1 mouse cellular context compared by ENCODE assay signal in the genomic region with DNA sequence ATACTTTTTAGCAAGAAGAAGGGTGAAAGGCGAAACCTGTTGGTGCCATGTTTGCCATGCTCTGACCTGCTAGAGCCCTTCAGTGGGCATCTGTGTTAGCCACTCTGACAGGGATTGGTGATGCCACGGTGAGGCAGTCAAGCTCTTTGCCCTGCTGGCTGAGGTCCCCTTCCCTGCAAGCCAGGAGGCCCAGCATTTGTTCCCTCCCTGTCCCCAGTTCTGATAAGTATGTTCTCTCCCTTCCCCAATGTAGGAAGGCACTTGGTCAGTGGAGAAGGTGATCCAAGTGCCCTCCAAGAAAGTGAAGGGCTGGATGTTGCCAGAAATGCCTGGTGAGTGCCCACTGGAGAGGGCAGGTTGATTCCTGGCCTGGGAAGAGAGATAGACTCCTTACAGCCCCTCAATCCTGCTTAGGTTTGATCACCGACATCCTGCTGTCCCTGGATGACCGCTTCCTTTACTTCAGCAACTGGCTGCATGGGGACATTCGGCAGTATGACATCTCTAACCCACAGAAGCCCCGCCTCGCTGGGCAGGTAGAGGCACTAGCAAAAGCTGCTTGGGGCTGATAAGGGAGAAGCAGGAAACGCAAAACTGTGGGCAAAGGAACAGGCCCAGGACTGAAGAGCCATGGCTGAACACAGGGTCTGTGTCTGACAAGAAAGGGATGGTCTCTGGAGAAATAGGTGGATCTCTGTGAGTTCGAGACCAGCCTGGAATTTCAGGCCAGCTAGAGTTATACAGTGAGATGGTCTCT.
A peak's percentile ranks its signal among the peaks of the same experiment; 100 is the strongest.
TF ChIP-seq lines count a peak whose summit lies in the region.

No protein-coding gene starts in this region.

TF ChIP-seq in MEL, 35 proteins besides CTCF, POLR2A, EP300 and RAD21:
- TF ChIP-seq TCF12 (IDR thresholded peaks at IDR 0.05; ENCODE audit: low read depth, low read length) (peak; percentile 90), ELF1 (IDR thresholded peaks at IDR 0.05; ENCODE audit: low read depth, low read length) (0 out of 2 replicates have a peak, but pooled peaks have one; percentile 33), GATA1 (IDR thresholded peaks at IDR 0.05; ENCODE audit: low read depth, low read length) (peak; percentile 78), TAL1 (IDR thresholded peaks at IDR 0.05; ENCODE audit: low read length) (peak; percentile 88), ETS1 (IDR thresholded peaks at IDR 0.05; ENCODE audit: low read depth, low read length) (peak; percentile 44; the same call in 1 of the 2 replicates), SIN3A (IDR thresholded peaks at IDR 0.05; ENCODE audit: low read length) (0 out of 2 replicates have a peak, but pooled peaks have one; percentile 26), RCOR1 (IDR thresholded peaks at IDR 0.05; ENCODE audit: low read depth, low read length) (0 out of 2 replicates have a peak, but pooled peaks have one; percentile 26)
